Mouse (Mus musculus) heart, postnatal 0 days (tissue): ENCODE data around the gene Rnf19b.

Experiments used
- CTCF ChIP-seq: IDR thresholded peaks from 2 replicates; pipeline ENCODE4 v1.5.1; 2016; ENCODE audit warnings: antibody characterized with exemption, control low read depth, low read depth
- EP300 ChIP-seq: IDR thresholded peaks from 2 replicates; pipeline ENCODE4 v1.6.1; 2016; ENCODE audit warnings: antibody characterized with exemption, low read depth

DNA sequence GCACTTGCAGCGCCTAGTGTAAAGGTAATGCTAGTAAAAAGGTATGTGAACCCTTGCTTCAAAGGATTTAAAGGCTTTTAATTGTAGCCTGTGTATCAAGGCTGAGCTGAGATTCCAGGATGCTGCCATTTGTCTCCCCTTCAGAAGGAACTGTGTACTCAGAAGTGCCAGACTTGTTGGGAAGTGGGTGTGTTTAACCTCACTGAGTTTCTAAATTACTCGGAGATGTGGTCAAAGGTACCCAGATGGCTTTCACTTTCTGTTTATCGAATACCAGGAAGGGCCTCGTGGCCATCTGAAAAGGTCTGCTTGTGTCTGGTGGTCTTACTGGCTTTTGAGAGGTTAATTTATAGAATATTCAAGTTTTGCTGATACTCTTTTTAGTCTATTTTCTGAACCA, 1.9 kb downstream of the Rnf19b start:
- no peak for TF ChIP-seq CTCF
- no peak for TF ChIP-seq EP300
